Mouse (Mus musculus): Measurements from ENCODE around the gene Kit. TPM values are rescaled to one million over a fixed set of nuclear protein-coding genes. Genes with fewer than 3 reads are reported as not detected.

Gene Kit
- polyA plus RNA-seq, 1 experiment = not detected

DNA sequence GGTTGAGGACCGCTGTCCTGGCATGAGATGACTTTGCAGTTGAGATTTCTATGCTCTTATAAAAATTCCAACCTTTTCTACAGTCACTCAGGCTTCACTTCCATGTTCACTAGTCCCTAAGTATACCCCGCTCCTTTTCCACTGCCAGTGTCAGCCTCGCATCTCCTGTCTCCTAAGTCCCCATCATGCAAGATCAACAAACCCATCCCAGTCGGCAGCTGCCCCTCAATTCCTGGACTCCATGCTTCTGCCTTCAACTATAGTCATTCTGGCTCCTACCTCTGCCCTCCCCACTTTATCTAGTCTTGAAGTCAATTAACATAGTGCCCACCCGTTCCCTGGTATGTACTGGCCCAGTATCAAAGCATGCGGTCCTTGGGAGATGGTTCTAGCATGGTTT lies 83.9 kb downstream of the Kit start:
- Histone ChIP-seq H3K27ac (ENCODE audit: insufficient read depth, low read depth, low read length) (no peak overlapping the region), H3K4me1 (ENCODE audit: control insufficient read depth, insufficient read depth, low read length) (no peaks in the 10 kb centered on the region), H3K4me3 (ENCODE audit: insufficient read depth, low read length) (no peak overlapping the region)
- TF ChIP-seq CTCF (IDR thresholded peaks at IDR 0.05; ENCODE audit: low read depth, low read length) (no peak), POLR2A (IDR thresholded peaks at IDR 0.05; ENCODE audit: borderline replicate concordance, low read depth, low read length) (no peak)

DNA sequence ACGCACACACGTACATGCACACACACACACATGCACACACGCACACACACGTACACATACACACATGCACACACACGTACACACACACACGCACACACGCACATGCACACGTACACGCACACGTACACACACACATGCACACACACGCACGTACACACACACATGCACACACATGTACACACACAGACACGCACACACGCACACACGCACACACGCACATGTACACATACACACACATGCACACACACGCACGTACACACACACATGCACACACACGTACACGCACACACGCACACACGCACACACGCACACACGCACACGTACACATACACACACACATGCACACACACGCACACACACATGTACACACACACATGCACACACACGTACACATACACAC lies 85.6 kb downstream of the Kit start:
- H3K4me1 ChIP-seq (ENCODE audit: control insufficient read depth, insufficient read depth, low read length) = no peaks in the 10 kb centered on the region
- TF ChIP-seq POLR2A (IDR thresholded peaks at IDR 0.05; ENCODE audit: borderline replicate concordance, low read depth, low read length) (no peak), CTCF (IDR thresholded peaks at IDR 0.05; ENCODE audit: low read depth, low read length) (no peak)
- H3K4me3 ChIP-seq (ENCODE audit: insufficient read depth, low read length) = no peak overlapping the region

DNA sequence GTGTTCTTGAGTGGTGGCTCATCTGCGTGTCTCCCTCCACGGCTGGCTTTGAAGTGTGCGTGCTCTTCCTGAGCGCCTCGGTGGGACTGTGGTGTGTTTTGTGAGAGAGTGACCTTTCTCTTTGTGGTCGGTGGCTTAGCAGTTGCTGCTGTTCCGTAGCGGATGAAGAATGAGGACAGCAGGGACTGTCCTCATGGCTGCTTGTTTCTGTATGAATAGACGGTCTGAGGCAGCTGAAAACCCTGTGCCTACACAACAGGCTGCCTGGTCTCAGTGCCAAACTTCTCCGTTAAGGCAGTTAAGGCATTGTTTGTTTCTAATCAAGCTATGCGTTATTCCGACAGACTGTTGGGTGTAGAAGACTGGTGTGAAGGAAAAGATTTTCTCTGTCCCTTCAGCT lies 87.8 kb downstream of the Kit start:
- H3K27ac ChIP-seq (ENCODE audit: insufficient read depth, low read depth, low read length) = no peak overlapping the region
- TF ChIP-seq POLR2A (IDR thresholded peaks at IDR 0.05; ENCODE audit: borderline replicate concordance, low read depth, low read length) (no peak), CTCF (IDR thresholded peaks at IDR 0.05; ENCODE audit: low read depth, low read length) (no peak)
- H3K4me3 ChIP-seq (ENCODE audit: insufficient read depth, low read length) = no peak overlapping the region
- H3K4me1 ChIP-seq (ENCODE audit: control insufficient read depth, insufficient read depth, low read length) = no peaks in the 10 kb centered on the region

More for the DNA sequence above, 85.6 kb downstream of the Kit start:
- no peak overlapping the region for H3K27ac ChIP-seq (ENCODE audit: insufficient read depth, low read depth, low read length)

DNA sequence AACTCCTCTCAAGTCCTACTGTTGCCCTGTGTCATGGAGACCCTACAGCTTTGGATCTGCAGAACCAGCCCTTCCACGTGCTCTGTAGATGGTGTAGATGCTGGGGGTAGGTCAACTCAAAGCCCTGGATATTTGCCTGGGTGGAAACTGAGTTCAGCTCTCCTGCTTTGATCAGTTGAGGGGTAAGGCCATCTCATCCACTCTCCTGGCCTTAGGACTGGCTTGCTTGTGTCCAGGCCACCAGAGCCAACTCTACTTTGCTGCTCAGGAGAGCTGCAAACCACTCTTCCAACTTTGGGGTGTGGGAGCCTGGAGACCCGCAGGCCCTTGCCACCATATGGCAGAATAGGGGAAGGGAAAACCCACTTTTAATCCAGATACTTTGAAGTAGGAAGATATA lies 89.1 kb downstream of the Kit start:
- TF ChIP-seq CTCF (IDR thresholded peaks at IDR 0.05; ENCODE audit: low read depth, low read length) (no peak), POLR2A (IDR thresholded peaks at IDR 0.05; ENCODE audit: borderline replicate concordance, low read depth, low read length) (no peak)
- Histone ChIP-seq H3K4me1 (ENCODE audit: control insufficient read depth, insufficient read depth, low read length) (no peaks in the 10 kb centered on the region), H3K27ac (ENCODE audit: insufficient read depth, low read depth, low read length) (no peak overlapping the region), H3K4me3 (ENCODE audit: insufficient read depth, low read length) (no peak overlapping the region)

DNA sequence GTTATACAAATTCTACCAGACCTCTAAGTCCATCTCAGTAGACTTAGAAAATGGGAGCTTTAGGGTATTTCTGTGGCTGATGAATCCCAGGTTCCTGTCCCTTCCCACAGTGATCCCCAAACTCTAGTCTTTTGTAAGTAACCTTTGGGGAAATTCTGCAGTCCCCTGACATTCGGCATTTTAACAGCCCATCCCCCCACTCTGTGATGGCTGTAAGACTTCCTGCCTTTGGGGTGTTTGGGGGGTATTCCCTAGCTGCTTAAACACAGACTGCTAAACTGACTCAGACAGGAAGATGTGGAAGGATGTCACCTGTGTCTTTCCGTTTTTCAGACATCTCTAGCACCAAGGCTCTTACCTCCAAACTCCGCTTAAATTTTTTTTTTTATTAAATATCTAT lies 92.4 kb downstream of the Kit start:
- Histone ChIP-seq H3K4me3 (ENCODE audit: insufficient read depth, low read length) (no peak overlapping the region), H3K27ac (ENCODE audit: insufficient read depth, low read depth, low read length) (no peak overlapping the region), H3K4me1 (ENCODE audit: control insufficient read depth, insufficient read depth, low read length) (no peaks in the 10 kb centered on the region)
- no peak for TF ChIP-seq POLR2A (IDR thresholded peaks at IDR 0.05; ENCODE audit: borderline replicate concordance, low read depth, low read length)
- no peak for TF ChIP-seq CTCF (IDR thresholded peaks at IDR 0.05; ENCODE audit: low read depth, low read length)

DNA sequence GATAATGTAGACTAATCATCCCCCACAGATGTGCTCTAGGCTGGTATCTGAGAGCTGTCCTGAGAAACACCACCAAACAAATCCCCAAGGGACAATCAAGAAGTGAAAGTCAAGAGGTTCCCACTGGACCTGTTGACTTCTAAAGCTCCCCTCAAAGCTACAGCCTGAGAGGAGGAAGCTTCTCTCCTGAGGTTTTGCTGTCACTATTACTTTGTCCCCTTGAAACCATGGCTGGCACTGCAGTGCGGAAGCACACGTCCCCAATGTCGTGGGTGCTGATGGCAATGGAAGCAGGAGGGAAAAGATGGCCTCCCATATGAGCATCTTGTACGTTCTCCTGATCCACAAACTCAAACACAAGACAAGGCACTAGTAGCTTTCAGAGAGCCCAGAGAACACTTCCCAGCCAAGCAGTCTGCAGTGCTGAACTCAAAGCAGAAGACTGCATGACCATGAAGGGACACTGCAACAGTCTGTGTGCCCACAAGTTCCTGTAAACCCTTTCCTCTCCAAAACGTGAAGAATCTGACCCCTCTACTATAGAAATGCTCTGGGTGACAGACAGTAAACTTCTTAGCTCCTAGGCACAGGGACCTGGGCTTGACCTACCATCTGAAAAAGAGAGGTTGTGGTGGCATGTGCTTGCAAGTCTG lies 96.5 kb downstream of the Kit start:
- Histone ChIP-seq H3K4me3 (ENCODE audit: insufficient read depth, low read length) (no peak overlapping the region), H3K27ac (ENCODE audit: insufficient read depth, low read depth, low read length) (no peak overlapping the region), H3K4me1 (ENCODE audit: control insufficient read depth, insufficient read depth, low read length) (no peaks in the 10 kb centered on the region)
- TF ChIP-seq POLR2A (IDR thresholded peaks at IDR 0.05; ENCODE audit: borderline replicate concordance, low read depth, low read length) = no peak
- TF ChIP-seq CTCF (IDR thresholded peaks at IDR 0.05; ENCODE audit: low read depth, low read length) = no peak

DNA sequence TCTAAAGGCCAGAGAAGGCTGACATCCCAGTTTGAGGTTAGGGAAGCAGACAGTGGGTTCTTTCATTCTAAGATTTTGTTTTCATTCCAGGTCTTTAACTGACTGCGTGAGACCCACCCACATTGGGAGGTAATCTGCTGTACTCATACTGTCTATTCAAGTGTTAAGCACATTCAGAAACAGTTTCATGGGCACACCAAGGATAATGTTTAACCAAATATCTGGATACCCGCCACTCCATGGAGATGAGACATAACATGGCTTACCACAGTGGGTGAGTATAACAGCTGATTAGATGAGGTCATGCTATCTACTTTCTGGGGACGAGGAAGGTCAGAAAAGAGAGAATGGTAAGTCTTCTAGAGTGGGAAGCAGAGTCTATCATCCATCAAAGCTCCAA lies 101.3 kb downstream of the Kit start:
- no peaks in the 10 kb centered on the region for H3K4me1 ChIP-seq (ENCODE audit: control insufficient read depth, insufficient read depth, low read length)
- TF ChIP-seq CTCF (IDR thresholded peaks at IDR 0.05; ENCODE audit: low read depth, low read length) (no peak), POLR2A (IDR thresholded peaks at IDR 0.05; ENCODE audit: borderline replicate concordance, low read depth, low read length) (no peak)
- no peak overlapping the region for H3K4me3 ChIP-seq (ENCODE audit: insufficient read depth, low read length)
- no peak overlapping the region for H3K27ac ChIP-seq (ENCODE audit: insufficient read depth, low read depth, low read length)

DNA sequence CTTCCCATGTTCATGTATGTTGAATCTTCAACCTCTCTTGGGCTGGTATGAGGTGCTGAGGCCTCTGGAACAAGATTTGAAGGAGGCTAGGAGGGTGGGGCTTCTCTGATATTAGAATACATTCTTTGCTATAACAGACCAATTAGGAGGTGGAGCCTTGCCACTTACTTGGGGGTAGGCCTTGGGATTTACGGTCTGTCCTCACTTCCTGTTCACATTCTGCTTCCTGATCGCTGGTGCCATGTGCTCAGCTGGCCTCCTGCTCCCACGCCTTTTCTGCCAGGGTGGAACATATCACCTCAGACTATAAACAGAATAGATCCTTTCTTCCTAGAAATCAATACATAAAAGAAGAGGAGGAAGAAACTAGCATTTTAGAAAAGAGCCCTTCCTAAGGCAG lies 105.2 kb downstream of the Kit start:
- Histone ChIP-seq H3K27ac (ENCODE audit: insufficient read depth, low read depth, low read length) (no peak overlapping the region), H3K4me1 (ENCODE audit: control insufficient read depth, insufficient read depth, low read length) (no peaks in the 10 kb centered on the region), H3K4me3 (ENCODE audit: insufficient read depth, low read length) (no peak overlapping the region)
- TF ChIP-seq CTCF (IDR thresholded peaks at IDR 0.05; ENCODE audit: low read depth, low read length) (no peak), POLR2A (IDR thresholded peaks at IDR 0.05; ENCODE audit: borderline replicate concordance, low read depth, low read length) (no peak)

DNA sequence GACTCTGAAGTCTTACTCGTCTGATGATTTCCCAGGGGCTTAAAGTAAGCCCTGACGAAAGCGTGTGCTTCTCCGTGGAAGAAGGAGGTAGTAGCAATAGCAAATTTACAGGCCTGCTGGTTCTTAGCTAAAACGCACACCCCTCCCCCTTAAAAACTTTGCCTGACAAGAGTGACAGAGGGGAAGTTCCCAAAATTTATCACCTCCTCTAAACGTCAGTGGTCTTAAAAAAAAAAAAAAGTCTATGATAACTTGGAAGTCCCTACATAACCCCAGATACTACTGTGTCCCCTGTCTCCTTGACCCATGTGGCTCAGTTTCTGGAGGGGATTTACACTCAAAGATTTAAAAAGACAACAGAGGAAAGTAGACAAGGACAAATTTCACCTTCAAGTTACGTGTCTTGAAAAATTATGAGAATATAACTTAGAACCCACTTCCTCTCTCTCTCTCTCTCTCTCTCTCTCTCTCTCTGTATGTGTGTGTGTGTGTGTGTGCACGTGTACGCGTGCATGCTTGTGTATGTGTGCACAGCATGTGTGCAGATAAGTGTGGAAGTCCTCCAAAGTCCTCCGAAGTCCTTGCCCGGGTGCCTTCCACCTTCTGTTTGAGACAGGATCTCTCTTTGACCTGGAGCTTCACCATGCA lies 120.6 kb downstream of the Kit start:
- TF ChIP-seq CTCF (IDR thresholded peaks at IDR 0.05; ENCODE audit: low read depth, low read length) = no peak
- no peak for TF ChIP-seq POLR2A (IDR thresholded peaks at IDR 0.05; ENCODE audit: borderline replicate concordance, low read depth, low read length)
- Histone ChIP-seq H3K27ac (ENCODE audit: insufficient read depth, low read depth, low read length) (no peak overlapping the region), H3K4me1 (ENCODE audit: control insufficient read depth, insufficient read depth, low read length) (no peaks in the 10 kb centered on the region), H3K4me3 (ENCODE audit: insufficient read depth, low read length) (no peak overlapping the region)

DNA sequence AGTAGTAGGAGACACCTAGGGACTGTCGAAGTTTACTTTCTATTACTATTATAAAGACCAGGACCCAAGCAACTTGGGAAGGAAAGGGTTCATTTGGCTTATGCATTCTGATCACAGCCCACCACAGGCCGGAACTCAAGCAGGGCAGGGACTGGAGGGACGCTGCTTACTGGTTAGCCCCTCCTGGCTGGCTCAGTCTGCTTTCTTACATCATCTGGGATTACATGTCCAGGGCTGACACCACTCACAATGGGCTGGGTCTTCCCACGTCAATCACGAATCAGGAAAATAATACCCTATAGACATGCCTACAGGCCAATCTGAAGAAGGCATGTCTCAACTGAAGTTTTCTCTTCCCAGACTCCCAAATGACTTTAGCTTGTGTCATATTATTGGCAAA lies 122.2 kb downstream of the Kit start:
- Histone ChIP-seq H3K4me3 (ENCODE audit: insufficient read depth, low read length) (no peak overlapping the region), H3K27ac (ENCODE audit: insufficient read depth, low read depth, low read length) (no peak overlapping the region), H3K4me1 (ENCODE audit: control insufficient read depth, insufficient read depth, low read length) (no peaks in the 10 kb centered on the region)
- TF ChIP-seq CTCF (IDR thresholded peaks at IDR 0.05; ENCODE audit: low read depth, low read length) = no peak
- TF ChIP-seq POLR2A (IDR thresholded peaks at IDR 0.05; ENCODE audit: borderline replicate concordance, low read depth, low read length) = no peak

Data from bone marrow macrophage, adult 2 months (primary cell).